Mouse (Mus musculus): ENCODE measurements around the gene Ano6.

The Ano6 gene

GRCm38 (mm10) chr15:95762661-95763303 lies 27.9 kb upstream of the Ano6 start:
- CTCF ChIA-PET = interaction anchor here (0.6 to 1.6 kb wide), 35 partner anchors 10 to 781 kb away, joined by 3 to 12 read pairs (median 4); no protein-coding TSS in a partner anchor
- POLR2A ChIA-PET = interaction anchor here in 3 of 4 experiments (0.6 to 1.3 kb wide), 5 partner anchors 11 to 641 kb away, joined by 3 to 6 read pairs (median 4); no protein-coding TSS in a partner anchor

- ChIA-PET POLR2A (interaction anchor here in 2 of 4 experiments (0.7 to 1.3 kb wide), 3 partner anchors 10 to 257 kb away, joined by 3 to 6 read pairs (median 4); no protein-coding TSS in a partner anchor), CTCF (interaction anchor here (0.6 to 1.6 kb wide), 26 partner anchors 9 to 780 kb away, joined by 3 to 8 read pairs (median 4); no protein-coding TSS in a partner anchor)
Measured at GRCm38 (mm10) chr15:95763464-95763863, 27.2 kb upstream of the Ano6 start.

DNA sequence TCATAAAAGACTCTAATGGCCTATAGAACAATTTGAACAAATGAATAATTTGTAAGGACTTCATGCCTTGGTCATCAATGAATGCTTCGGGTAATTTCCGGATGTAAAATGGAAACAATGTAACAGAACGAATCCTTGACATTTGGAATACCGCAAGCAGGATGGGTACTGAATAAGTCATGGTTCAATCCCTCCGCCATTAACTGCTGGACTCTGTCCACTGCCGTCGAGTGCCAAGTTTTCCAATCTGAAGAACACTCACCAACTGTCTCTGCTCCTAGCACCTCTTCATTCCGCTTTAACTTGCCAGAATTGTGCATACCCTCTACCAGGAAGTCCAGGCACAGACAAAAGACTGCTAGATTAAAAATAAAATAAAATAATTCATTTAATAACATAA lies 25.4 kb upstream of the Ano6 start:
- ChIA-PET CTCF (interaction anchor here in 2 of 4 experiments (0.6 to 1.3 kb wide), 2 partner anchors 22 to 422 kb away, joined by 3 to 5 read pairs; no protein-coding TSS in a partner anchor), POLR2A (interaction anchor here in 1 of 4 experiments (0.6 kb wide), 1 partner anchor 8 kb away, joined by 4 read pairs; no protein-coding TSS in a partner anchor)

DNA sequence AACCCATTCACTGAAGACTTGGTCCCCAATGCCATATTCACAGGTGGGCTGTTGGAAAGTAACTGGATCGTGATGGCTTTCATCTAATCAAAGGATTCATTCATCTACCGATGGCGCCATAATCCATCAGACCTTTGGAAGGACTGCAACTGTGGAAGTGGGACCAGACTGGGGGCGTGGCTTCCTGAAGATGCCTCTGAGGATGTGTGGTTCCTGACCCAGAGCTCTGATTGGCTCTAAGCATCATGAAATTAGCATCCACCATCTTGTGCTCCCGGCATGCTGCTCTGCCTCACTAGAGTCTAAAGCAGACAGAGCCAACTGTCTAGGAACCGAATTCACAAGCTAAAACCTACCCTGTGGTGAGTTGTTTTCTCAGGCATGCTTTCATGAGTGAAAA lies 24.7 kb upstream of the Ano6 start:
- POLR2A ChIA-PET = no interaction called here

DNA sequence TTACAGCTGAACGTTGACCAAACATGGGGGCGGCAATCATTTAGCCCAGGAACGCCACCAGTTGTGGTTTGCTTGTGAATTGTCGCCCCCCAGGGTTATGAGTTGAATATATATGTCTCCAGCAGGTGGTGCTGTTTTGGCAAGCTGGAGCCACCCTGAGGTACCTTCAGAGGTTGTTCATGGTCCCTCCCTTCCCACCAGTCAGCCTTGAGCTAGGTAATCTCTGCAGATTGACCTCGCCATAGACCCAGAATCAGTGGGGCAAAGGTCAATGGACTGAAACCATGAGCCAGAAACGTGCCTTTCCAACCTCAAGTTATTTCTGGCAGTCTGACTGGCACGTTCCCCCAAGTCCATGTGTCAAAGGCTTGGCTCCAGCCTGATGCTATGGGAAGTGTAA lies 22.8 kb upstream of the Ano6 start:
- CTCF ChIA-PET = interaction anchor here (0.5 to 1.7 kb wide), 20 partner anchors 9 to 574 kb away, joined by 3 to 8 read pairs (median 3); no protein-coding TSS in a partner anchor
- POLR2A ChIA-PET = interaction anchor here in 1 of 4 experiments (1.2 kb wide), 1 partner anchor 20 kb away, joined by 3 read pairs; no protein-coding TSS in a partner anchor

More for the DNA sequence above, 24.7 kb upstream of the Ano6 start:
- CTCF ChIA-PET = interaction anchor here in 3 of 4 experiments (0.5 to 1.3 kb wide), 7 partner anchors 9 to 1394 kb away, joined by 3 to 9 read pairs (median 5); no protein-coding TSS in a partner anchor

DNA sequence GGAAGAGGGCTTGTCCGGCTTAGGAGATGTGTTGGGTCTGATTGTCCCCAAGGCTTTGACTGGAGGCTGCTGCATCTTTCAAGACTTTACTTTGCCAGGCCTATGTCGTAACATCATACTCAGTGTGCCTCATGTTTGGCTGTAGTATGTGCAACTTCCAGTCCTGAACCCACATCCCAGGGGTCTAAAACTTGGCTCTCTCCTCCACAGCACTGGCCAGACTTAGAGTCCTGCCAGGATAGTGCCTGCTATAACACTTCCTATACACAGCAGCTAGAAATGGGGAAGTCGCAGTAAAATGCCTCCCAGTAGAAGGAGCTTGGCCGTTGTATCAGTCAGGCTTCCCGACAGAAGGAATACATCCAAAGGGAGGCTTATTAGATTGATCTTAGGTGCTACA lies 21.9 kb upstream of the Ano6 start:
- ChIA-PET CTCF (interaction anchor here in 2 of 4 experiments (0.7 to 1.7 kb wide), 3 partner anchors 10 to 18 kb away, joined by 3 read pairs; no protein-coding TSS in a partner anchor), POLR2A (no interaction called here)

GRCm38 (mm10) chr15:95769576-95769975 lies 21.1 kb upstream of the Ano6 start:
- ChIA-PET POLR2A (interaction anchor here in 1 of 4 experiments (0.7 kb wide), 1 partner anchor 594 kb away, joined by 5 read pairs; no protein-coding TSS in a partner anchor), CTCF (interaction anchor here in 3 of 4 experiments (0.6 to 0.8 kb wide), 5 partner anchors 12 to 415 kb away, joined by 3 to 5 read pairs (median 4); no protein-coding TSS in a partner anchor)

GRCm38 (mm10) chr15:95770307-95770706 lies 20.3 kb upstream of the Ano6 start:
- ChIA-PET POLR2A (interaction anchor here in 1 of 4 experiments (0.7 kb wide), 1 partner anchor 593 kb away, joined by 5 read pairs; no protein-coding TSS in a partner anchor), CTCF (interaction anchor here (0.6 to 0.8 kb wide), 5 partner anchors 14 to 414 kb away, joined by 3 to 5 read pairs (median 4); no protein-coding TSS in a partner anchor)

DNA sequence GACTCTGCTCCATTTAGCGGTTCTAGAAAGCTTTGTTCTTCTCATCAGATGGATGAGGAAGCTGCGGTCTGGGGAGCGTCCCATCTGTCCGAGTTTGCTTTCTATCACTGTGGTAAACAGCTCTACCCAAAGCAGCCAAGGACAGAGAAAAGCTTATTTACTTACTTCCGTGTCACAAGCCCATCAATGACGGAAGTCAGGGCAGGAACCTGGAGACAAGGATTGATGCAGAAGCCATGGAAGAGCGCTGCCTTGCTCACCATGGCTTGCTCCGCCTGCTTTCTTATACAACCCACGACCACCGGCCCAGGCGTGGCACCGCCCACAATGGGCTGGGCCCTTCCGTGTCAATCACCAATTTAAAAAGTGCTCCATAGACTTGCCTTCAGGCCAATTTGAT lies 18.3 kb upstream of the Ano6 start:
- CTCF ChIA-PET = interaction anchor here in 3 of 4 experiments (0.6 to 1.9 kb wide), 12 partner anchors 9 to 553 kb away, joined by 3 to 9 read pairs (median 4); no protein-coding TSS in a partner anchor
- POLR2A ChIA-PET = no interaction called here

DNA sequence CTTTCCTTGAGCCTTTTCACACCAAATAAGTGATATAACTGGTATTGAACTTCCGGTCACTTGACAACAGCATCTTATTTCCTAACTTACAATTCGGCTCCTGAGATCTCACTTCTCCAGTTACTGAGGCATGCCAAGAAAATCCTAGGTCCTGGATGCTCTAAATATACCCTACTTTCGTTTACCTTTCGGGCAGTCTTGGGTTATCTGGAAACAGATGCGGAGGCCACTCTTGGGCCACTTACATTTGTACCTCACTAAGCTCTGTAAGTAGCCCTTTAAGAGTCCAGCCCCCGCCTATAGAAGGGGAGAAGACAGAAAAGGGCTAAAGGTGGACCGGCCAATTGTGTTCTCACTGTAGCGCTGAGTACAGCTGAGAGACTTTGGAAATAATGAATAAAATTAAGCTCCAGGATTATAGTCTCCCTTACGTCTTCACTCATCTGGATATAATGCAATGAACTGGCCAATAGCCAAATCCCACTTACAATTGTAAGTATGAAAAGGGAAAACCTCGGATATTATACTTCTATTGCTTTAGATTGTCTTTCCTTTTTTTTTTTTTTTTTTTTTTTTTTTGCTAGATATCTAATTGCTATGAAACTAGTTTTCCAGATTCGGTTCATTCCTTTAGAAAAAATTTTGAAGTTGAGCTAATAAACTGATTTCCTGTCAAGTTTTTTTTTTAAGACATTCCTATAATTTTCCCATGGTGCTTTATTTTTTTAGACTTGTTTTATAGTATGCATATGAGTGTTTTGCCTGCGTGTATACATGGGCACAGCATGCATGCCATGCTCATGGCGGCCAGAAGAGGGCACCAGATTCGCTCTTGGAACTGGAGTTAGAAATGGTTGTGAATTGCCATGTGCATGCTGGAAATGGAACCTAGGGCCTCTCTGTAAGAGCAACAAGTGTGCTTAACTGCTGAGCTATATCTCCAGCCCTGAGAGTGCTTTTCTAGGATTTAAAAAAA lies 17.5 kb upstream of the Ano6 start:
- CTCF ChIA-PET = interaction anchor here (0.6 to 1.9 kb wide), 17 partner anchors 10 to 920 kb away, joined by 3 to 9 read pairs (median 3); partner anchors contain the start of gene Ano6 (in 1 of the 4)
- POLR2A ChIA-PET = interaction anchor here in 2 of 4 experiments (0.5 to 1.0 kb wide), 6 partner anchors 8 to 776 kb away, joined by 3 to 6 read pairs (median 4); no protein-coding TSS in a partner anchor

- ChIA-PET CTCF (interaction anchor here in 2 of 4 experiments (0.6 to 1.0 kb wide), 2 partner anchors 13 to 16 kb away, joined by 3 to 4 read pairs; partner anchors contain the start of gene Ano6 (in 1 of the 2)), POLR2A (interaction anchor here in 1 of 4 experiments (0.6 kb wide), 1 partner anchor 24 kb away, joined by 3 read pairs; no protein-coding TSS in a partner anchor)
Measured at GRCm38 (mm10) chr15:95774197-95774596, 16.4 kb upstream of the Ano6 start.

GRCm38 (mm10) chr15:95774674-95775414 lies 15.8 kb upstream of the Ano6 start:
- ChIA-PET POLR2A (interaction anchor here in 1 of 4 experiments (0.6 kb wide), 1 partner anchor 24 kb away, joined by 3 read pairs; no protein-coding TSS in a partner anchor), CTCF (interaction anchor here in 3 of 4 experiments (0.6 to 1.0 kb wide), 4 partner anchors 13 to 1036 kb away, joined by 3 to 4 read pairs (median 3); no protein-coding TSS in a partner anchor)

DNA sequence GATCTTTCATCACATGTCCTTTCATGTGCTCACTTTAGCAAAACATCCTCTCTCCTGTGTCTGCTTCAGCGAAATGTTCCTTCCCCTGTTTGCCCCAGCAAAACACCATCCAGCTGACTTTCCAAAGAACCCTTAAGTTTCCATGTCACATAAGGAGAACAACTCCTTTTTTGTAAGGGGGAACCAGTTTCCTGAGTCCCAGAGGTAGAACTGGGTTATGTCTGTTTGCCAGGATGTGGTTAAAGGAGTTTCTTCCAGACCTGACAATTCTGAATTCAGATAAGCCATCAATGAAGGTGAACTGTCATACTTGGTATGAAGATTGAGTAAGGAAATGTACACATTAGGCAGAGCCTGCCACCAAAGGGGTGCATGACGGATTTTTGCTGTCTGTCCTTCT lies 12.9 kb upstream of the Ano6 start:
- POLR2A ChIA-PET = interaction anchor here in 2 of 4 experiments (1.3 to 2.6 kb wide), 2 partner anchors 12 to 13 kb away, joined by 4 to 6 read pairs; partner anchors contain the start of gene Ano6 (in 1 of the 2)

DNA sequence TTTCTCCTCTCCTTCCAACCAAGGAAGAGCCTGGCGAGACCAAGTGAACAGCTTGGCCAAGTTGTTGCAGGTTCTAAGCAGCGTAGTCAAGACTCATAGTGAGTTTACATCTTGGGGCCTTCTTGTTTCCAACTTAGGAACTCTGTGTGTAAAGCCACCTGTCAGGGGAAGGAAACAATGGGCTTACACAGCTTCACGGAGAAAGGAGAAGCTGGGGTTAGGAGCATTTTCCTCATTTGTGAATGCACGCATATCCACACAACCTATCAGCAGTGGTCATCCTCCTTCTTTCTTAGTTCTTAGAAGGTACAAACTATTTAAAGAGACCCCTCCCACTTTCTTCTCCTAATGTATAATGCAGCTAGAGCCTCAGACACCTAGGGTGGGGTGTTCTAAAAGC lies 11.9 kb upstream of the Ano6 start:
- POLR2A ChIA-PET = interaction anchor here in 3 of 4 experiments (0.8 to 2.6 kb wide), 3 partner anchors 9 to 12 kb away, joined by 3 to 6 read pairs (median 4); partner anchors contain the start of gene Ano6 (in 1 of the 3)
- CTCF ChIA-PET = interaction anchor here (0.5 to 2.0 kb wide), 5 partner anchors 9 to 11 kb away, joined by 3 to 7 read pairs (median 3); no protein-coding TSS in a partner anchor

More for the DNA sequence above, 12.9 kb upstream of the Ano6 start:
- CTCF ChIA-PET = interaction anchor here in 3 of 4 experiments (1.4 to 2.0 kb wide), 5 partner anchors 10 kb away, joined by 3 to 8 read pairs (median 6); no protein-coding TSS in a partner anchor

GRCm38 (mm10) chr15:95786624-95787023 lies 4.0 kb upstream of the Ano6 start:
- ChIA-PET POLR2A (interaction anchor here in 1 of 4 experiments (2.8 kb wide), 1 partner anchor 18 kb away, joined by 10 read pairs; no protein-coding TSS in a partner anchor), CTCF (interaction anchor here in 3 of 4 experiments (0.6 to 1.5 kb wide), 6 partner anchors 8 to 377 kb away, joined by 3 to 7 read pairs (median 4); no protein-coding TSS in a partner anchor)

GRCm38 (mm10) chr15:95787578-95787977 lies 3.1 kb upstream of the Ano6 start:
- ChIA-PET POLR2A (interaction anchor here in 3 of 4 experiments (0.6 to 2.8 kb wide), 10 partner anchors 9 to 427 kb away, joined by 3 to 10 read pairs (median 4); no protein-coding TSS in a partner anchor), CTCF (interaction anchor here (0.5 to 2.1 kb wide), 43 partner anchors 8 to 1059 kb away, joined by 3 to 19 read pairs (median 4); no protein-coding TSS in a partner anchor)
